Comparison of ENCODE assay signal across 28 mouse cellular contexts in genomic region chr17:44020707-44021220, GRCm38 (mm10). TPM values are rescaled to one million over a fixed set of nuclear protein-coding genes. Genes with fewer than 3 reads are reported as not detected.
DNase-seq lines count a peak whose midpoint lies in the region; ATAC-seq lines count a peak whose summit lies in the region.
"Had no signal": no experiment of that assay in that cellular context is flagged by ENCODE, and none has a peak within 500 bp of the region (broad histone marks: within the 10 kb centered on the region; RNA-seq: fewer than 3 reads in every experiment).

No protein-coding gene starts in this region.

- peak; percentile 17 for DNase-seq in cerebellum, adult 9-11 months
- DNase-seq in cerebellum, adult 11 months = no peak
- DNase-seq in heart, adult 8-10 months (ENCODE audit: low spot score) = peak; percentile 12
- no peak for DNase-seq in heart, embryonic 10.5 days (ENCODE audit: low spot score)
- no peak for DNase-seq in liver
- DNase-seq in testis, postnatal 14 days (ENCODE audit: low spot score) = no peak
- DNase-seq: adrenal gland, postnatal 10 days; embryo, embryonic 11 days; gastrocnemius, adult 2 months; gastrocnemius, postnatal 36 days; kidney, adult 11 months; kidney, postnatal 14 days; layer of hippocampus, adult 9-11 months; liver, postnatal 0 days; lung, postnatal 4 days; right cerebral cortex, postnatal 14 days had no signal

- peaks cover 4% of the 10 kb centered on the region; the same call in 1 of the 2 replicates for H3K4me1 ChIP-seq in heart, embryonic 10.5 days
- peaks cover 6 to 14% of the 10 kb centered on the region in 2 experiments for H3K4me1 ChIP-seq in heart, embryonic 14.5 days (ENCODE audit: control insufficient read depth in 2 of 2, insufficient read depth in 2 of 2, low read length in 2 of 2)
- H3K4me1 ChIP-seq: embryonic facial prominence, embryonic 12.5 days; limb, embryonic 12.5 days; megakaryocyte, embryonic 14.5 days had no signal

- WGBS in heart, embryonic 10.5 days = 73% methylated on average over 6 of the region's 6 CpGs
- 57% methylated on average over 6 of the region's 6 CpGs for WGBS in heart, embryonic 14.5 days

- ATAC-seq in heart, embryonic 14.5 days (ENCODE audit: insufficient number of reproducible peaks, insufficient read depth, low FRiP score, low read depth) = no peak
- 0 out of 2 replicates have a peak, but pooled peaks have one; percentile 30 for ATAC-seq in megakaryocyte-erythroid progenitor cell, adult 5-6 weeks (replicated peaks; ENCODE audit: low FRiP score, low TSS enrichment, poor library complexity, severe bottlenecking)
- ATAC-seq: forebrain, embryonic 15.5 days; liver, postnatal 0 days; lung, postnatal 0 days; midbrain, embryonic 13.5 days had no signal

- no peak overlapping the region for H3K9ac ChIP-seq in heart, embryonic 14.5 days (ENCODE audit: low read length)
- H3K9ac ChIP-seq: embryonic facial prominence, embryonic 12.5 days; forebrain, embryonic 15.5 days; hindbrain, embryonic 14.5 days; limb, embryonic 12.5 days; liver, postnatal 0 days; midbrain, embryonic 13.5 days; neural tube, embryonic 13.5 days had no signal

- no peak overlapping the region for H3K4me2 ChIP-seq in heart, embryonic 14.5 days (ENCODE audit: low read length)
- H3K4me2 ChIP-seq: embryonic facial prominence, embryonic 12.5 days; forebrain, embryonic 15.5 days; hindbrain, embryonic 14.5 days; limb, embryonic 12.5 days; liver, embryonic 11.5 days; midbrain, embryonic 13.5 days; neural tube, embryonic 13.5 days had no signal

- no peaks in the 10 kb centered on the region for H3K9me3 ChIP-seq in heart, embryonic 10.5 days
- no peaks in the 10 kb centered on the region for H3K9me3 ChIP-seq in heart, embryonic 14.5 days (ENCODE audit: control insufficient read depth, low read length)
- H3K9me3 ChIP-seq: embryonic facial prominence, embryonic 12.5 days; forebrain, embryonic 15.5 days; limb, embryonic 12.5 days; megakaryocyte, embryonic 14.5 days; midbrain, embryonic 13.5 days; neural tube, embryonic 13.5 days had no signal

- no peaks in the 10 kb centered on the region for H3K27me3 ChIP-seq in heart, embryonic 10.5 days (ENCODE audit: insufficient read depth, poor library complexity, severe bottlenecking)
- no peaks in the 10 kb centered on the region for H3K27me3 ChIP-seq in heart, embryonic 14.5 days (ENCODE audit: control insufficient read depth, insufficient read depth, low read length)
- H3K27me3 ChIP-seq: embryonic facial prominence, embryonic 12.5 days; forebrain, embryonic 15.5 days; limb, embryonic 12.5 days; megakaryocyte, embryonic 14.5 days; midbrain, embryonic 13.5 days; neural tube, embryonic 13.5 days had no signal

- H3K27ac ChIP-seq in heart, embryonic 10.5 days = no peak overlapping the region
- H3K27ac ChIP-seq in heart, embryonic 14.5 days (replicated peaks in 1 of 2; ENCODE audit: control insufficient read depth in 1 of 2, insufficient read depth in 1 of 2, low read depth in 2 of 2, low read length in 2 of 2) = peak overlapping the region; percentile 14 to 56; a peak in 2 of 4 replicates
- H3K27ac ChIP-seq: embryonic facial prominence, embryonic 12.5 days; forebrain, embryonic 15.5 days; gastrocnemius, adult 2 months; hindbrain, embryonic 14.5 days; limb, embryonic 12.5 days; midbrain, embryonic 13.5 days; neural tube, embryonic 13.5 days had no signal

- peaks cover 7% of the 10 kb centered on the region; the same call in 1 of the 2 replicates for H3K36me3 ChIP-seq in heart, embryonic 10.5 days
- H3K36me3 ChIP-seq in heart, embryonic 14.5 days (ENCODE audit: control insufficient read depth, insufficient read depth, low read length) = peaks cover 3% of the 10 kb centered on the region; the same call in 1 of the 2 replicates
- H3K36me3 ChIP-seq: embryonic facial prominence, embryonic 12.5 days; forebrain, embryonic 15.5 days; G1E; limb, embryonic 12.5 days; midbrain, embryonic 13.5 days had no signal

- H3K4me3 ChIP-seq in heart, embryonic 10.5 days = no peak overlapping the region
- no peak overlapping the region for H3K4me3 ChIP-seq in heart, embryonic 14.5 days (ENCODE audit: control insufficient read depth in 1 of 2, insufficient read depth in 1 of 2, low read depth in 1 of 2, low read length in 2 of 2)
- H3K4me3 ChIP-seq: embryonic facial prominence, embryonic 12.5 days; forebrain, embryonic 15.5 days; gastrocnemius, adult 2 months; limb, embryonic 12.5 days; megakaryocyte, embryonic 14.5 days; midbrain, embryonic 13.5 days; neural tube, embryonic 13.5 days had no signal

RNA-seq across cellular contexts. Expression of gene Enpp5, which starts 57.8 kb away (rescaled TPM):
- 10 to 100 TPM; 15.2 to 19.0 (median 16.9) TPM for total RNA-seq in heart, adult 8-10 months (2022)
- polyA plus RNA-seq in heart, embryonic 10.5 days (2016; fragmentation: Nextera tagmentation; extraction: Ambion mirVana) = 8.8 and 11.1 TPM in 2 replicates
- 14.0 and 15.2 TPM in 2 replicates for polyA plus RNA-seq in heart, embryonic 14.5 days (2014; fragmentation: Nextera tagmentation; extraction: Ambion mirVana)
- 10.6 and 12.2 TPM in 2 replicates for total RNA-seq in megakaryocyte-erythroid progenitor cell, adult 5-6 weeks (2014; fragmentation: Nextera tagmentation)
- total RNA-seq in megakaryocyte-erythroid progenitor cell, adult 5-6 weeks (2017) = 30.4 and 30.9 TPM in 2 replicates
- polyA plus RNA-seq: G1E had no signal

Comparison
In these comparisons a context has a peak if more than half of its experiments do, and no peak if none do; other contexts are left out.
1. DNase-seq: peak in cerebellum, adult 9-11 months (single experiment) and heart, adult 8-10 months (single experiment); none in cerebellum, adult 11 months (single experiment), heart, embryonic 10.5 days (single experiment), liver (single experiment) and testis, postnatal 14 days (single experiment).